Mouse (Mus musculus): Measurements from ENCODE around the gene Gtsf1. TPM values are rescaled to one million over a fixed set of nuclear protein-coding genes. Genes with fewer than 3 reads are reported as not detected.

Gene Gtsf1
- polyA plus RNA-seq, 1 experiment from 2014 or later, result not detected

- POLR2A ChIA-PET, result interaction anchor here (1.7 to 2.1 kb wide), 2 partner anchors 12 to 15 kb away, joined by 4 to 7 read pairs; no protein-coding TSS in a partner anchor
- CTCF ChIA-PET, result interaction anchor here (0.7 to 2.0 kb wide), 6 partner anchors 8 to 26 kb away, joined by 3 to 5 read pairs (median 4); no protein-coding TSS in a partner anchor
- in situ Hi-C loops (cut with MboI; ENCODE audit: low pct_unique_long_range_greater_than_20kb), result no loop called here
- DNase-seq (ENCODE audit: low read depth, low spot score) (no peak), ATAC-seq (peak; percentile 83)
- H3K27me3 ChIP-seq, result no peaks in the 10 kb centered on the region
- TF ChIP-seq CTCF (IDR thresholded peaks at IDR 0.05), result no peak
Measured at GRCm38 (mm10) chr15:103366376-103367149, 63.7 kb downstream of the Gtsf1 start, which contains the start of gene Itga5. TSS of gene Itga5 (minus strand) at chr15:103366763.

GRCm38 (mm10) chr15:103365471-103366375 is 64.5 kb downstream of the Gtsf1 start:
- no peak for TF ChIP-seq CTCF (IDR thresholded peaks at IDR 0.05)
- no peak for DNase-seq (ENCODE audit: low read depth, low spot score)
- in situ Hi-C loops (cut with MboI; ENCODE audit: low pct_unique_long_range_greater_than_20kb), result no loop called here
- ChIA-PET CTCF (interaction anchor here (0.7 to 2.0 kb wide), 7 partner anchors 7 to 25 kb away, joined by 3 to 6 read pairs (median 4); no protein-coding TSS in a partner anchor), POLR2A (interaction anchor here (1.0 to 2.1 kb wide), 3 partner anchors 13 to 16 kb away, joined by 3 to 7 read pairs (median 4); no protein-coding TSS in a partner anchor)
- peak; percentile 32 for ATAC-seq
- H3K27me3 ChIP-seq, result no peaks in the 10 kb centered on the region

GRCm38 (mm10) chr15:103364761-103365160 is 65.5 kb downstream of the Gtsf1 start:
- POLR2A ChIA-PET, result interaction anchor here (1.0 to 1.5 kb wide), 2 partner anchors 15 to 17 kb away, joined by 3 read pairs; no protein-coding TSS in a partner anchor
- CTCF ChIA-PET, result interaction anchor here (1.1 to 1.7 kb wide), 5 partner anchors 16 to 24 kb away, joined by 3 to 6 read pairs (median 5); no protein-coding TSS in a partner anchor
- no peaks in the 10 kb centered on the region for H3K27me3 ChIP-seq
- DNase-seq (ENCODE audit: low read depth, low spot score) (no peak), ATAC-seq (no peak)
- in situ Hi-C loops (cut with MboI; ENCODE audit: low pct_unique_long_range_greater_than_20kb), result no loop called here
- no peak for TF ChIP-seq CTCF (IDR thresholded peaks at IDR 0.05)

GRCm38 (mm10) chr15:103363809-103364208 is 66.5 kb downstream of the Gtsf1 start:
- ChIA-PET CTCF (interaction anchor here (1.1 to 1.7 kb wide), 5 partner anchors 16 to 25 kb away, joined by 3 to 6 read pairs (median 5); no protein-coding TSS in a partner anchor), POLR2A (interaction anchor here (1.5 kb wide), 1 partner anchor 16 kb away, joined by 3 read pairs; no protein-coding TSS in a partner anchor)
- DNase-seq (ENCODE audit: low read depth, low spot score) (no peak), ATAC-seq (no peak)
- in situ Hi-C loops (cut with MboI; ENCODE audit: low pct_unique_long_range_greater_than_20kb), result no loop called here
- TF ChIP-seq CTCF (IDR thresholded peaks at IDR 0.05), result no peak
- H3K27me3 ChIP-seq, result no peaks in the 10 kb centered on the region

- TF ChIP-seq CTCF (IDR thresholded peaks at IDR 0.05), result no peak
- ChIA-PET POLR2A (interaction anchor here (0.6 kb wide), 1 partner anchor 15 kb away, joined by 6 read pairs; no protein-coding TSS in a partner anchor), CTCF (interaction anchor here (0.9 to 1.1 kb wide), 3 partner anchors 15 to 34 kb away, joined by 3 to 4 read pairs (median 3); no protein-coding TSS in a partner anchor)
- in situ Hi-C loops (cut with MboI; ENCODE audit: low pct_unique_long_range_greater_than_20kb), result no loop called here
- no peaks in the 10 kb centered on the region for H3K27me3 ChIP-seq
- ATAC-seq (no peak), DNase-seq (ENCODE audit: low read depth, low spot score) (no peak)
Measured at GRCm38 (mm10) chr15:103362950-103363349, 67.3 kb downstream of the Gtsf1 start.

- DNase-seq (ENCODE audit: low read depth, low spot score) (no peak), ATAC-seq (no peak)
- in situ Hi-C loops (cut with MboI; ENCODE audit: low pct_unique_long_range_greater_than_20kb), result no loop called here
- ChIA-PET CTCF (interaction anchor here (1.0 kb wide), 1 partner anchor 15 kb away, joined by 3 read pairs; no protein-coding TSS in a partner anchor), POLR2A (no interaction called here)
- H3K27me3 ChIP-seq, result no peaks in the 10 kb centered on the region
- no peak for TF ChIP-seq CTCF (IDR thresholded peaks at IDR 0.05)
Measured at GRCm38 (mm10) chr15:103362333-103362732, 67.9 kb downstream of the Gtsf1 start.

GRCm38 (mm10) chr15:103361269-103361668 is 69.0 kb downstream of the Gtsf1 start:
- POLR2A ChIA-PET, result interaction anchor here (0.9 kb wide), 1 partner anchor 33 kb away, joined by 3 read pairs; no protein-coding TSS in a partner anchor
- CTCF ChIA-PET, result interaction anchor here (0.6 to 1.6 kb wide), 3 partner anchors 8 to 183 kb away, joined by 3 to 7 read pairs (median 4); no protein-coding TSS in a partner anchor
- ATAC-seq (no peak), DNase-seq (ENCODE audit: low read depth, low spot score) (no peak)
- H3K27me3 ChIP-seq, result no peaks in the 10 kb centered on the region
- no peak for TF ChIP-seq CTCF (IDR thresholded peaks at IDR 0.05)
- in situ Hi-C loops (cut with MboI; ENCODE audit: low pct_unique_long_range_greater_than_20kb), result no loop called here

- no peak for TF ChIP-seq CTCF (IDR thresholded peaks at IDR 0.05)
Measured at GRCm38 (mm10) chr15:103359869-103360602, 70.2 kb downstream of the Gtsf1 start.

GRCm38 (mm10) chr15:103359122-103359510 is 71.2 kb downstream of the Gtsf1 start:
- ChIA-PET POLR2A (no interaction called here), CTCF (interaction anchor here (0.9 to 2.1 kb wide), 9 partner anchors 8 to 100 kb away, joined by 3 to 11 read pairs (median 4); partner anchors contain the start of gene Itga5)
- no peak for TF ChIP-seq CTCF (IDR thresholded peaks at IDR 0.05)
- DNase-seq (ENCODE audit: low read depth, low spot score), result no peak
- peak; percentile 52 for ATAC-seq
- in situ Hi-C loops (cut with MboI; ENCODE audit: low pct_unique_long_range_greater_than_20kb), result no loop called here
- no peaks in the 10 kb centered on the region for H3K27me3 ChIP-seq

More at GRCm38 (mm10) chr15:103359869-103360602, 70.2 kb downstream of the Gtsf1 start:
- in situ Hi-C loops (cut with MboI; ENCODE audit: low pct_unique_long_range_greater_than_20kb), result no loop called here
- no peak for ATAC-seq
- ChIA-PET POLR2A (interaction anchor here (0.6 kb wide), 1 partner anchor 197 kb away, joined by 4 read pairs; no protein-coding TSS in a partner anchor), CTCF (interaction anchor here (0.9 to 2.0 kb wide), 5 partner anchors 11 to 101 kb away, joined by 3 to 11 read pairs (median 3); no protein-coding TSS in a partner anchor)
- H3K27me3 ChIP-seq, result no peaks in the 10 kb centered on the region
- DNase-seq (ENCODE audit: low read depth, low spot score), result no peak
